Mouse (Mus musculus) c-Kit-positive CD71-positive TER-119-negative erythroid progenitor cells, embryonic 14.5 days (primary cell): ENCODE measurements around the gene Actr1a.

ENCODE experiments used
- DNase-seq: peaks from one replicate; pipeline ENCODE4 v3.0.0-alpha.2; 2013; ENCODE audit warnings: low read depth

Actr1a gene

GRCm38 (mm10) chr19:46350168-46350932 lies 45.2 kb downstream of the Actr1a start, which contains the start of gene 2310034G01Rik:
Gene 2310034G01Rik, minus strand, starts transcription at chr19:46350302.
- DNase-seq = no peak

DNA sequence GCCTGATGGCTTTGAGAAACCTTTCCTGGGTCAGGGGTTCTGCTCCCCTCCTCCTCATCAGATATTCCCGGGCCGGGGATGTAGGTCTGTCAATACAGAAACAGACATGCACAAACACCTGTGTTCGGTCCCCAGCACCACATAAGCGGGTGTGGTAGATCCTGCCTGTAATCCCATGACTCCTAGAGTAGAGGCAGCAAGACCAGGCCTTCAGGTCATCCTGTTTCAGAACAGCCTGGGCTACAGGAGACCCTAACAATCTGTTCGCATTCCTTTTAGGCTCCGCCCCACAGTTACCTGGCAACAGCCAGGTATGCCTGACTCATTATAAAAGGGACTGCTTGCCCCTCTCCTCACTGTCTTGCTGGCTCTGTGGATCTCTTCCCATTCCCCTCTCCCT lies 46.0 kb downstream of the Actr1a start:
- DNase-seq = no peak

DNA sequence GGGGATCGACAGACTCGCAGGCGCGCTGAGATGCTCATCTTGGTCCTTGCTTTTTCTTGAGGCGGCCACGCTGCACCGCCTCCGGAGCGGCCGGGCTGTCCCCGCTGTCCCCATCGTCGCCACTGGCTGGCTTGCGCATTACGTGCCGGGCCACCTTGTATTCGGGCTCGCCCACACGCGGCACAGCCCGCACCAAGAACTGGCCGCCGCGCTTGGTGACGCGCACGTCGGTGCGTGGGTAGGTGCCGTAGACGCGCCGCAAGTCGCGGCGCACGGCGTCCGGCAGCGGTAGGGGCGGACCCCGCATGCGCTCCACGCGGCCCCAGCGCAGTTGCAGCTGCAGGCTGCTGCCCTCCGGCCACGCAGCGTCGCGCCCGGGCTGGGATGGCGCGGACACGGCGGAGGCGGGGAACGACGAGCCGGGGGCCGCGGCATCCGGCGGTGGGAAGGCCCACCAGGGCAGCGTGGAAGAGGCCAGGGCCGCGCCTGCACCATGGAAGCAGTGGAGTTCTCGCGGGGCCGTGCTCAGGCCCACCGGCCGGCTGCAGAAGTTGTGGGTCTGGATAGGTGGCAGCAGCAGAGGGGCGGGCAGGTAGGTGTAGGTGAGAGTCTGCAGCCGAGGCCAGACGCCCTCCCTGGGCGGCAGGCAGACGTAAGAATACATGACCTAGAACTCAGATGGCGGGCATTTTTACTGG lies 46.6 kb downstream of the Actr1a start:
- DNase-seq = no peak

- DNase-seq = no peak
Measured at GRCm38 (mm10) chr19:46347936-46348668, 47.4 kb downstream of the Actr1a start.

DNA sequence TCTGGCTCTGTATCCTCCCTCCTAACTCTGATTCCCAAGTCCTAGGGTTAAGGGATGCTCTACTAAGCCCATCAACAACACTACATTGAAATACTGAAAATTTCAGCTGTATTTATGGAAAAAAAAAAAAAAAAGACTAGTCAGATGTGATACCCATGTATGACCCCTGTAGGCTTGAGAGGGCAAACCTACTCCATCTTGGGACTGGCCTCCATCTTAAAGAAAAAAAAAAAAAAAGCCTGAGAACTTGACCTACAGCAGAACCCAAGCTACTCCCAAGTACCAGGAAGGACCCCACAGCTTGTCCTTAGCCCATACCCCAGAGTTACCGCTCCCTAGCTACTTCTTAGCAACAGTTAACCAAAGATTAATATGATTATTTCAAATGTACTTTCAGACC lies 48.4 kb downstream of the Actr1a start:
- DNase-seq = no peak

- DNase-seq = no peak
Measured at GRCm38 (mm10) chr19:46344710-46345419, 50.7 kb downstream of the Actr1a start.

GRCm38 (mm10) chr19:46339287-46339971 lies 56.1 kb downstream of the Actr1a start:
- no peak for DNase-seq

- no peak for DNase-seq
Measured at GRCm38 (mm10) chr19:46338942-46339286, 56.6 kb downstream of the Actr1a start.

DNA sequence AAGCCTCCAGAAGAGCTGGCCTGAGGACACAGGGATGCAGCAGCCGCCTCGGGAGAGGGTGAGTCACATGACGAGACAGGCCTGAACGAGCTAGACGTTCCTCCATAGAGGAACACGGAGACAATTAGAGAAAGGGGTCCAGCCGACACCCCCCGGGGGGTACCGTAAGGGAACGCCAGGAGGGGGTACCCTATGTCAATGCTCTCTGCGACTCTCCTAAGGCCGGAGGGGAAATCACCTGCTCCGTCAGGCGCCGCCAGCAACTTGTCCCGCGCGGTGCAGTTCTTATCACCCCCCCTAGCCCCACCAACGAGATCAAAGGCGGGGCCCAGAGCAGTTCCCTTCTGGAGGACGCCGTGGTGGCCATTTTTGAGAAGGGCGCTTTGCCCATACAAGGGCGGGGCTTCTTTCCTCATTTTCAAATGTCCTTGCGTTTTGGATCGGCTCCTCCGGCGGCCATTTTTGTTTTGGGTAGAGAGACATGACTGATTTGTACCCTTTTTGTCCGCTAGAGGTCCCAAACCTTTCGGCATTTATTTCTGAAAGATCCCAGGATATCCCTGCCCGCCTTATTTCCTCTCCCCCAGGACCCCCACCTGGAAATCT lies 57.1 kb downstream of the Actr1a start, which contains the start of gene Cuedc2:
Cuedc2 (minus strand) TSS at position 372 of the 606 bp plus-strand sequence.
- peak; percentile 98 for DNase-seq

GRCm38 (mm10) chr19:46337719-46338330 lies 57.7 kb downstream of the Actr1a start:
- no peak for DNase-seq

DNA sequence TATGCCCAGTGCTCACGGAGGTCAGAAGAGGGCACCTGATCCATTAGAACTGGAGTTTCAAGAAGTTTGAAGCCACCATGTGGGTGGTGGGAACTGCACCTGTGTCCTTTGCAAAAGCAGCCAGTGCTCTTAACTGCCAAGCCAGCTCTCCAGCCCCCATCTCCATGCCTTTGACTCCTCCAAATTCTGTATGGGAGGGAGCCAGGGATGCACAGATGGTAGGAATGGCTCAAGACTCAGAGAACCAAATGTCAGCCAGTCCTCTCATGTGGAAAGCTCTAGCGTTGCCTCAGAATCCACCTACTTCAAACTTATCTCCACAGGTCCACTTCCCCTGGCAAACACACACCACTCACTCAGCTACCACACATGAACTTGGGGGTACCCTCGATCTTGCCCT lies 61.6 kb downstream of the Actr1a start:
- DNase-seq = no peak

DNA sequence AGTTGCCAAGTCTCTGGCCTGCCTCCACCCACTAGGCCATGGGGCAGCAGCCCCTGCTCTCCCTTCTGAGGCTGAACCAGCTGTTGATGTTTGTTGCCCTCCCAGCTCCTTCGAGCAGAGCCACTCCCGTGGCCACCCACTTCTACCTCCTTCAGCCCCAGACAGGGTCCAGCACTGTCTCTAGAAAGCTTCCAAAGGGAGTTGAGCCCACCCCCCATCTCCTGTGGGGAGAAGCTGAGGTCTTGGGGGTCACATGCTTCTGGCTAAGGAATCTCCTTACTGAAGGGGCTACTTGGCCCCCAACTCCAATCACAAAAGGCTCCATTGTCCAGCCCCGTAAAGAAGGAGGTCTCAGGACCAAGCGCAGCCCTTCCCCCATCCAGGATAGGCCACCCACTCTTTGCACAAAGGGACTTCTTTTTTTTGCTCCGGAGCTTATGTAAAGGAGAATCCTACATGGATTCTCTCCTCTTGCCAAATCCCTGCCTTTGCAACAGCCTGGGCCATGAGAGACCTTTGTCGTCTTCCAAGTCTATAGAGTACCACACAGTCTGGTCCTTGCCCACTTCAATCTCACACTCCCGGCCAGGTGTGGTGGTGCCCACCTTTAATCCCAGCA lies 62.7 kb downstream of the Actr1a start:
- DNase-seq = no peak

- no peak for DNase-seq
Measured at GRCm38 (mm10) chr19:46331936-46332335, 63.6 kb downstream of the Actr1a start.

- no peak for DNase-seq
Measured at GRCm38 (mm10) chr19:46331326-46331725, 64.2 kb downstream of the Actr1a start.

DNA sequence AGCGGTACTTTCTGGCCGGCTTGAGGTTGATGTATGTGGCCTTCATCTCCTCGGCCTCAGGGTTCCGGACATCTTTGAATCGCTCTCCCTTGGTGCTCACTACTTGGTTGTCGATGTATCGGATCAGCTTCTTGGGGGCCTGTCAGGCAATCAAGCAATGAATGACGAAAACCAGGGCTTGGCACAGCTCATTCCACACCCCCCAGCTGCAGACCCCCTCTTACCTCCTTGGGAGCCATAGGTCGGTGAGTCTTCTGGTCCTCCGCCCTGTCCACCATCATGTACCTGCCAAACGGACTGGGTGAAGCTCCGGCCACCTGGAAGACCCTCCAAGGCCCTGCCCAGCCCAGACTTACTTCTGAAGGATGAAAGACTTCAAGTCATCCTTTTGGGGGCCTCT lies 64.9 kb downstream of the Actr1a start:
- DNase-seq = no peak

GRCm38 (mm10) chr19:46329951-46330350 lies 65.6 kb downstream of the Actr1a start:
- DNase-seq = peak; percentile 58

DNA sequence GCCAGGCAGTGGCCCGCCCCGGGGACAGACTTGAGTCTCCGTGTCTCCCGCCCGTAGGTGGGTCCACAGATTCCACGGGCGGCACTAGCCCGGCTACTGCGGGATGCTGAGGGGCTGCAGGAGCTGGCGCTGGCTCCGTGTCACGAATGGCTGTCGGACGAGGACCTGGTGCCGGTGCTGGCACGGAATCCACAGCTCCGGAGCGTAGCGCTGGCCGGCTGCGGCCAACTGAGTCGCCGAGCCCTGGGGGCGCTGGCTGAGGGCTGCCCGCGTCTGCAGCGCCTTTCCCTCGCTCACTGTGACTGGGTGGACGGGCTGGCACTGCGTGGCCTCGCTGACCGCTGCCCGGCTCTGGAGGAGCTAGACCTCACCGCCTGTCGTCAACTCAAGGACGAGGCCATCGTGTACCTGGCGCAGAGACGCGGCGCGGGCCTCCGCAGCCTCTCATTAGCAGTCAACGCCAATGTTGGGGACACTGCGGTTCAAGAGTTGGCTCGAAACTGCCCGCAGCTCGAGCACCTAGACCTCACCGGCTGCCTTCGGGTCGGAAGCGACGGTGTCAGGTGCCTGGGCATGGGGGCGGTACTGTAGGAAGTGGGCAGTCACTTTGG lies 66.4 kb downstream of the Actr1a start:
- DNase-seq = no peak

DNA sequence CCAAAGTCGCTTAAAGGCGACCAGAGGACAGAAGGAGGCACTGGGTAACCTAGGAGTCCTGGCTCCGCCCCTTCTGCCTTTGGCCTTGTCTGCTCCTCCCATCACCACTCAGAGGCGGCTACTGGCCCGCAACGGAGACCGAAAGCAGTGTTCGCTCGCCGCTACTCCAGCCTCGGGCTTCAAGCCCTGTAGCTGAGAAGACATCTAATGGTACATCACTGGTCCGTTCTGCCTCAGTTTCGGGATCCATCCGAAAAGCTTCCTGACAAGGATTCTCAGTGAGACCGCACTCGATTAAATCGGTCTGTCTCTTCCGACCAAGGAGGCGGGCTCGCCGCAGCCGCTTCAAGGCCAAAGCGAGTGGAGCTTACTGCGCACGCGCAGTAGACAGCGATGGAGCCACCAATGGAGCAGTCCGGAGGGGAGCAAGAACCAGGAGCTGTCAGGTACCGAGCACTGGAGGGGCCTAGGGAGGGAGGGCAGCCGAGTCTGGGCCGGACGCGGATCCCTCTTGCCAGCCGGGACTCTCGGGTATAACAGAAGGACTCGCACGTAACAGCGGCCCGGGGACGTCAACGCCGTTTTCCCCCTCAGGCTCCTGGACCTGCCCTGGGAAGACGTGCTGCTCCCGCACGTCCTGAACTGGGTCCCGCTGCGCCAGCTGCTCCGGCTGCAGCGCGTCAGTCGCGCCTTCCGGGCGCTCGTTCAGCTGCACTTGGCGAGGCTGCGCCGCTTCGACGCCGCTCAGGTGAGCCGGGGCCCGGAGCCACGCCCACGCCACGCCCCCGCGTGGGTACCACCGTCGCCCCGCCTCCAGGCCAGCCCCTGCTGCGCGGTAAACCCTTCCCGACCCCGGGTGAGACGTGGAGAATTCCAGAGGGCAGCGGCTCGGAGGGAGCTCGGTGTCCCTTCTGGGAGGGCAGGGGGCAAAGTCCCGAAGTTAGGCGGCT lies 67.2 kb downstream of the Actr1a start, which contains the start of gene Fbxl15:
Fbxl15 (plus strand) TSS at position 104 of the 950 bp plus-strand sequence.
- peak; percentile 94 for DNase-seq
